Mouse (Mus musculus) ES-Bruce4 (cell line): Measurements from ENCODE around the gene Heatr5a.

Experiments used
- CTCF ChIP-seq: IDR thresholded peaks from one replicate; pipeline ENCODE4 v1.8.1; 2011; ENCODE audit warnings: low read depth, low read length
- POLR2A ChIP-seq: IDR thresholded peaks from one replicate; pipeline ENCODE4 v1.8.1; 2011; ENCODE audit warnings: low read length; ENCODE audit not compliant: insufficient read depth

GRCm38 (mm10) chr12:51830671-51831070, 140.4 kb downstream of the Heatr5a start:
- TF ChIP-seq POLR2A (no peak), CTCF (no peak)
